Mouse (Mus musculus): ENCODE measurements around the gene Cd300lg.
A peak's percentile ranks its signal among the peaks of the same experiment; 100 is the strongest.

DNA sequence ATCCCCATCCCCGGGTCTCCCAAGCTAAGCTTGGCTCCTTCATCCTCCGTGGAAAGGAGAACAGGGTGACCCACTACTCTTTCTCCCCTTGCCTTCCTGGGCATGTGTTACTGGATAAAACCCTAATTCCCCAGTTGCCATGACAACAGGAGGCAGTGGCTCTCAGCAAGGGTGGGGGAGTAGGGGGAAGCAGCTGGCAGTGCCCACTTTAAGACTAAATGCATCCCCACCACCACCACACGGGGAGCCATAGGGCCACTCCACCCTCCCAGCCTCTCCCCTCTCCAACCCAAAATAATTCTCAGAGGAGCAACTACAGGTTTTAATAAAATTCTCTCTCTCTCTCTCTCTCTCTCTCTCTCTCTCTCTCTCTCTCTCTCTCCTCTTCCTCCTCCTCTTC lies 45.0 kb downstream of the Cd300lg start:
- TF ChIP-seq POLR2A (IDR thresholded peaks at IDR 0.05; ENCODE audit: insufficient read length, low read depth) (no peak), CEBPB (IDR thresholded peaks at IDR 0.05; ENCODE audit: insufficient read depth, poor library complexity, severe bottlenecking) (no peak), USF1 (IDR thresholded peaks at IDR 0.05; ENCODE audit: low read depth) (no peak), MYOD1 (IDR thresholded peaks at IDR 0.05; ENCODE audit: control insufficient read depth in 1 of 3, insufficient read length in 2 of 3, low read depth in 2 of 3) (peak in 1 of 3 experiments; percentile 28), E2F4 (IDR thresholded peaks at IDR 0.05; ENCODE audit: insufficient read depth) (no peak), MAX (IDR thresholded peaks at IDR 0.05; ENCODE audit: low read depth) (no peak), TCF12 (IDR thresholded peaks at IDR 0.05; ENCODE audit: insufficient read depth, poor library complexity, severe bottlenecking) (no peak)

Measured in myocyte (in vitro differentiated cells).